Mouse (Mus musculus): Measurements from ENCODE around the gene Sfrp4.

DNA sequence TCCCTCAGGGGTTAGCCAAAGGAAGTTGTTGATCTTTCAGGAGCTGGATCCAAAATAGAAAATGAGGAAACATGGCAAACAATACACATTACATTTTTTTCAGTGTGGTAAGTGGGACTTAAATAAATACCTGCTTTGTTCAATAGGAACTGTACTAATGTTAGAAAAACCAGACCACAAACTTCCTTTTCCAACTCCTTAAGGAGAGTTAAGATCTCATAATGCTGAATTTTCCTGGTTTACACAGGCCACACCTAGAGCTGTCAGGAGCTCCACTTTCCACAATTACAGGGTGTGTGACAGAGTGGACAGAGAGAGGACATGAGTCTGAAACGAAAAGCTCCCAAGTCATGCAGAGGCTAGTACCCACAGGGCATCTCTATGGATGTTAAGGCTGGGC is 19.2 kb upstream of the Sfrp4 start:
- TF ChIP-seq POLR2A (IDR thresholded peaks at IDR 0.05; ENCODE audit: insufficient read depth, low read depth, low read length) (no peak), CTCF (IDR thresholded peaks at IDR 0.05; ENCODE audit: insufficient read depth, low read depth, low read length) (no peak)

Data from olfactory bulb, adult 2 months (tissue).